Mouse (Mus musculus) liver, embryonic 14.5 days (tissue): ENCODE data around the gene Cacna1i.
A peak's percentile ranks its signal among the peaks of the same experiment; 100 is the strongest.

ENCODE experiments used
- CTCF ChIP-seq: IDR thresholded peaks from 2 replicates; pipeline ENCODE4 v1.5.1; 2016; ENCODE audit warnings: antibody characterized with exemption, low read depth, control low read depth
- EP300 ChIP-seq: IDR thresholded peaks from 2 replicates; pipeline ENCODE4 v1.6.1; 2016; ENCODE audit warnings: antibody characterized with exemption, low read depth

DNA sequence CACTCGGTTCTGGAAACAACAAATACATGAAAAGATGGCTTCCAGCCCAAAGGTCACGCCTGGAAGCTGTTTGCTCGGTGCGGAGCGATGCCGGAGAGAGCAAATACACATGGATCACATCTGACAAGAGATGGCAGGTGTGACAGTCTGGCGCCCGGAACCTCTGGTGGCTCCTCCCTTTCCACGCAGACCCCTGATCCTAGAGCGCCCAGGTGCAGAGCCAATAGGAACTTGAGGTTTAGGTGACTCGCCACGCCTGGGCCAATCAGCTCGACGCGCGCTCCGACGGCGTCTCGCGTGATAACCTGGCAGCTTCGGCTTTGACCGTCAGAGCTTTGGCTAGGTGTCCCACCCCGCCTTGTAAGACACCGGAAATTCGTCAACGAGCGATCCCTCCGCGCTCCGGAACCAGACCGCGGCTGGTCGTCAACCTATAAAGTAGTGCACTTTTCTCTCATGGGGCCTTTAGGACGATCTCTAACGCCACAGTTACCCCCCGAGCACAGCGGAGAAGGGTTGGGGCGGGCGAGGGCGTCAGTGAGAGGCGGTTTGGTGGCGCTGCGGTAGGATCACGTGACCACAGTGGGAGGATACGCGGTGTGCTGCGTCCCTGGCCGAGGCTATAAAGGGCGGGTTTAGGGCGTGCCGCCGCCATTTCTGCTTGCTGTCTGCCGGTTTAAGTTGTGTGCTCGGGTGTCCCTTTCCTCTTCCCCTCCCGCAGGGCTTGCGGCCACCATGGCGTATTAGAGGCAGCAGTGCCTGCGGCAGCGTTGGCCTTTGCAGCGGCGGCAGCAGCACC is 32.0 kb upstream of the Cacna1i start, which contains the start of gene Atf4:
- 0 out of 2 replicates have a peak, but pooled peaks have one; percentile 32 for TF ChIP-seq EP300
- TF ChIP-seq CTCF: no peak; the same call in 1 of the 2 replicates
